Mouse (Mus musculus) macrophage (primary cell): ENCODE results near the gene Dlx4. TPM values are rescaled to one million over a fixed set of nuclear protein-coding genes. Genes with fewer than 3 reads are reported as not detected.

Source experiments
- H3K27ac ChIP-seq: fragments of 350-480 bp; formaldehyde crosslinking; 2 replicates; pipeline ENCODE4 v1.9.0; 2021
- H3K36me3 ChIP-seq: fragments of 350-480 bp; formaldehyde crosslinking; 2 replicates; pipeline ENCODE4 v1.9.0; 2021; ENCODE audit errors: inconsistent target
- H3K4me3 ChIP-seq: fragments of 350-480 bp; formaldehyde crosslinking; 2 replicates; pipeline ENCODE4 v1.9.0; 2021; ENCODE audit errors: inconsistent target
- H3K79me2 ChIP-seq: fragments of 350-480 bp; formaldehyde crosslinking; 2 replicates; pipeline ENCODE4 v1.9.0; 2021; ENCODE audit errors: inconsistent target
- WGBS: methylation state at CpG from one replicate; pipeline ENCODE4 v1.1.7; 2026; ENCODE audit warnings: inconsistent platforms; ENCODE audit not compliant: missing documents; 5-methylcytosine and 5-hydroxymethylcytosine counted together
- polyA plus RNA-seq: library from polyadenylated mRNA; stranded (reverse); fragments of 250-400 nt; gene quantifications from 3 replicates; pipeline ENCODE4 v1.2.4, GENCODE M21; 2018; ENCODE audit warnings: inconsistent platforms
- total RNA-seq, 78 experiments: library from RNA; depleted of rRNA; stranded (reverse); fragments of 250-400 nt; gene quantifications; 1 replicate in 9 of 78; 2 replicates in 24 of 78; 3 replicates in 43 of 78; 4 replicates in 2 of 78; pipeline ENCODE4 v1.2.4; 2018; ENCODE audit warnings: inconsistent platforms in 56 of 78

Dlx4 gene
- not detected for total RNA-seq (2018; cell fraction: chromatin; rRNA removed)
- total RNA-seq (2018; cell fraction: cytosol; rRNA removed): not detected
- total RNA-seq (2018; cell fraction: nucleus; rRNA removed): not detected
- not detected in 3 replicates for polyA plus RNA-seq

DNA sequence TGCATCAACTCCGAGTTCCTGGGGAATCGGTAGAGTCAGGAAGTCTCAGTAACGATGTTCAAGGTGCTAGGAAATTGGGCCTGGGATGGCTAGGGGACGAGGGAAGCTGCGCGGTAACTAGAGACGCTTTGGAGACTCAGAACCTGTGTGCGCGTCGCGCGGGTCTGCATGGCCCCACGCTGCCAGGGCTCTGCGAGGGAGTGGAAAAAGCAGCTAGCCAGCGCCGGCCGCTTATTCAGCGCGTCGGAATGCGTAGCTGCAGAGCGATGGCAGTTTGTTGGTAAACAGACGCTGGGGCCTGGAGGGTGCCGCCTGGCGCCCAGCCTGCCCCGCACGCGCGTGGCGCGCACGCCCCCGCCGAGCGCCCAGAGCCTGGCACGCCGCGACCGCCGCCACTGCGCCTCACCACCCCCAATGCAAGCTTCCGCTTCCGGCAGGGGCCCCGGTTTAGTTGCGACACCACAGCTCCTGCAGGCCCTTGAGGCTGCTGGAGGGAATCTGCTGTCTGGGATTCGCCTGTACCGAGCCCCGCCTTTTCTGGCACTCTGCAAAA lies at the start of gene Dlx4:
Gene Dlx4 (minus strand): TSS at position 413 of the 553 bp plus-strand sequence.
- no peaks in the 10 kb centered on the region for H3K79me2 ChIP-seq
- under 1% methylated on average over 48 of the region's 48 CpGs for WGBS
- H3K27ac ChIP-seq: no peak within 1 kb of the TSS

DNA sequence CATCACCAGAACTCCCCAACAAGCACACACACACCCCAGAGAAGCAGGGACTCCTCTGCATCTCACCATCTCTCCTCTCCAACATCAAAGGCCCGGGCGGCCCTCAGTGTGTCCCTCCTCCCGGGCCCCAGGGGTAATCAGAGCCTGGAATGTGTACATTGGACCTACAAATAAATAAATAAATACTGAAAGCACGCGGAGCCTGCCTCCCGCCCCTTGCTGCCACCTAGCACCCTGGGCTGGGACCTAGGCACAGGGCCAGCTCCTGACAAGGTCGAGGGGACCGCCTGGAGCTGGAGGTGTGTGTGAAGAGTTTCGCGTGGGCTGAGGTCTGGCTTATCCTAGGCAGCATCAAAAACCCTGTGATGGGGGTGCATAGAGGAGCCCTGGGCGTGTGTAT lies 43.8 kb upstream of the Dlx4 start:
- 66% methylated on average over 11 of the region's 11 CpGs for WGBS
- Histone ChIP-seq H3K79me2 (no peaks in the 10 kb centered on the region), H3K36me3 (no peaks in the 10 kb centered on the region), H3K27ac (no peak overlapping the region), H3K4me3 (no peak overlapping the region)

More for the DNA sequence above, at the start of gene Dlx4:
- Histone ChIP-seq H3K4me3 (no peak within 1 kb of the TSS; the same call in 1 of the 2 replicates), H3K36me3 (no peaks in the 10 kb centered on the region)

DNA sequence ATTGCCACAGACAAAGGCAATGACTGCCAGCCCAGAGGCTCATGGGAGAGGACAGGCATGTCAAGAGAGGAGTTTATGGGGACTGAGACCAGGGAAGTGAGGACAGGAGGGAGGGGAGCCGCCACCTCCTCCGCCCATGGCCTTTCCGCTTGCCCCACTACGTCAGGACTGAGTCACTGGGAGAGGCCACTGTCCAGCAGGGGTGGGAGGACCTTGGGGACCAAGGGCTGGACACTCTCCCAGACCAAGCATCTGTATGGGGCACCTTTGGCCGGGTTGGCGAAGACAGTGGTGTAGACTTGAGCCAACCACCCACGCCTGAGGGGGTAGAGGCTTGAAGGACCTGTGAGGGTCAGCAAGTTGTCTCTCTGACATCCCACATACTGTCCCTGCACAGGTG lies 40.8 kb upstream of the Dlx4 start:
- no peaks in the 10 kb centered on the region for H3K36me3 ChIP-seq
- H3K79me2 ChIP-seq: no peaks in the 10 kb centered on the region
- H3K27ac ChIP-seq: no peak overlapping the region
- WGBS: 95% methylated on average over 7 of the region's 7 CpGs
- no peak overlapping the region for H3K4me3 ChIP-seq

DNA sequence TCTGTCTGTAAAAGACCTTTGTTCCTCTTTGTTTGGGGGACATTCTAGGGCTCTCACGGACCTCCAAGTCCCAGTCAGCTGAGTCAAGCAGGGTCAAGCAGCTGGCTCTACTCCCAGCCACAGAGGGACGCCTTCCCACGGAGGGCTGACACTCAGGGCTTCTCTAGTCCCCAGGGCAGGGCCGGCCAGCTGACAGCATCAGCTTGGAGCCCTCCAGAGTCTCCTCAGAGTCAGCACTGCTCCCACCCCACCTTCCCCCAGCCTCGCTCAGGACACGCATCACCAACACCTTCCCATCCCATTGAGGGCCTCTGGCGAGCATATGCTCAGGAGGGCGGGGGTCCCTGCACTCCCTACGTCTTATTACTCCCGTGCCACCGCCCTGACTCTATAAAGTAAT lies 39.6 kb upstream of the Dlx4 start:
- Histone ChIP-seq H3K4me3 (no peak overlapping the region), H3K79me2 (no peaks in the 10 kb centered on the region), H3K36me3 (no peaks in the 10 kb centered on the region), H3K27ac (no peak overlapping the region)
- 59% methylated on average over 11 of the region's 11 CpGs for WGBS

DNA sequence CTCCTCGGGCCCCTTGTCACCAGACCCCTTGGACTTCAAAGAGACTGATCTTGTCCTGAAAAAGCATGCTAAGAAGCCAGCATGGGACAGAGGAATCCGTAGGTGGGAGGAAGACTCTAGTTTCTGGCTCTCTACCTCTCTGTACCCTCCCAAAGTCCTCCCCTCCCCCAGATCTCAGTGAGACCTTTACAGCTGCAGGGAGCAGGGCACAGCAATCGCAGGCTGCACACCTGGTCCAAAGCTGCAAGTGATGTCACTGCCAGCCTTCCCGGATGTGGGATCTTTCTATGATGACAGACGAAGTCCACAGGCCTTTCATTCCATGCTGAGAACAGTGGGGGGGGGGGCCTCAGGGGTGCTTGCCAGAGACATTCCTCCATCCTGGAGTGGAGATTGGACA lies 38.5 kb upstream of the Dlx4 start:
- Histone ChIP-seq H3K36me3 (no peaks in the 10 kb centered on the region), H3K79me2 (no peaks in the 10 kb centered on the region), H3K4me3 (no peak overlapping the region), H3K27ac (no peak overlapping the region)
- 84% methylated on average over 5 of the region's 5 CpGs for WGBS

DNA sequence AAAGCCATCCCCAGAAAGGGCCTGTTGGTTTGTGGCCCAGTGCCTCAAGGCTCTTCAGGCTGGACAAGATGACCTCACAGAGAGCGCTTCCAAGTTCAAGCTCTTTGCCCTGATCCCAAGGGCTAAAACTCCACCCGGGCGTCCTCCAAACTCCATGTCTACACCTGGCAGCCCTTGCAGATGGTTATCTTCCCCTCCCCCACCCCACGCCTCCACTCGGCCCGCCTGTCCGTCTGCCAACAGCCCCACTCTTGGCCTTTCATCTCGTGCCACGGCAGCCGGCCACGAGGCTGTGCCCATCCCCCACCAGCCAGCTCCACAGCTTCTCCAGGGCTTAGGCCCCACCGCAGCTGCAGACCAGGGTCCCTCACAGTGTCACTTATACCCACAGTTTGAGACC lies 33.2 kb upstream of the Dlx4 start:
- WGBS: 94% methylated on average over 12 of the region's 12 CpGs
- no peak overlapping the region for H3K4me3 ChIP-seq
- no peaks in the 10 kb centered on the region for H3K36me3 ChIP-seq
- H3K27ac ChIP-seq: no peak overlapping the region
- H3K79me2 ChIP-seq: no peaks in the 10 kb centered on the region

DNA sequence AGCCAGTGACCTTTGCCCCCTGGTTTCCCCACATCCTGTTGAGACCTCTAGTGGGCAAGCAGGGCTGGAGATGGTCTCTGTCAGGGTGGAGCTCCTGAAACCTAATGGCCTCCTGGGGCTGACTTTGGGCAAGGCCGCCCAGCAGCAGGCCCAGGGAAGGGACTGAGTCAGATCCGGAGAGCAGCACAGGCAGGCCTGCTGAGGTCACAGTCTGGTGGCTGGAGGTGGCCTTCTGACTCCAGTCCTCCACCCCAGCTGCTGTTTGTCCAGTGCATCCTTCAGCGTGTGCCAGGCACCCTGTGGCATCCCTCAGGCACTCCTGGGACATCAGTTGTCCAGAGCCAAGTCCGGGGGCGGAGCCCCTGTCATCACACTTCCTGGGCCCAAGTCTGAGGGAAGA lies 19.8 kb upstream of the Dlx4 start:
- 95% methylated on average over 5 of the region's 5 CpGs for WGBS

DNA sequence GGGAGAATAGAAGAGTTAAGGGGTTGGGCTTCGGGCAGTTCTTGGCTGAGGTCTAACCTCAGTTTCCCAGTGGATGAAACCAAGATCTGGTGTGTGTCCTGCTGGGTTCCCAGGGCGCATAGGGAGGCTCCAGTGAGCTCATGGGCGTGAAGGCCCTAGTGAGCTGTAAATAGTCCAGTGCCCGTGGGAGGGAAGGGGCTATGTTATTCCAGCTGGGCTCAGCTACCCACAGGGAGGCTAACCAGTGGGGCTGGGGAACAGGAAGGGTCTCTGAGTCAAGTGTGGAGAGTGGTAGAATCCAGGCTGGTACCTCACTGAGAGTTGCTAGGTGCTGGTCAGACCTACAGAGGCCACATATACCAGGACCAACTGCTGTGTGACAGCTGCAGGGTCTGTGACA lies 15.6 kb upstream of the Dlx4 start:
- Histone ChIP-seq H3K4me3 (no peak overlapping the region), H3K36me3 (no peaks in the 10 kb centered on the region), H3K79me2 (no peaks in the 10 kb centered on the region), H3K27ac (no peak overlapping the region)
- WGBS: 88% methylated on average over 4 of the region's 4 CpGs

More for the DNA sequence above, 19.8 kb upstream of the Dlx4 start:
- no peak overlapping the region for H3K27ac ChIP-seq
- no peaks in the 10 kb centered on the region for H3K79me2 ChIP-seq
- H3K4me3 ChIP-seq: no peak overlapping the region
- H3K36me3 ChIP-seq: no peaks in the 10 kb centered on the region

DNA sequence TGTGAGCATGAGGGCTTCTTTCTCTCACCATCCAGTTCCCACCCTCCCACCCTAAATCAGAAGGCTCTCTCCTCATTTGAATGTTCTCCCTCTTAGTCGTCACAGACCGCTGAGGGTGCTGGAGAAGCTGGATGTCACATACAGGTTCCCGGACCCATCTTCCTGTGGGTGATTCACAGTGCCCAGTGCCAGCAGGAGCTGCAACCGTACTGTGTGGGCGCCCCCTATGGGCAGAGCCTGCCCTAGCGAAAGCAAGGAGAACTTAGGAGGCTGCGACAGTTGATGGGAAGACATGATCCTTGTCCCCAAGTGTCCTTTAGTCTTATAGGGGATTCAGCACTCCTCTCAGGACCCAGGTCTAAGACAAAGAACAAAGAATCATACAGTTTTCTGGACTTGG lies 14.6 kb upstream of the Dlx4 start:
- Histone ChIP-seq H3K4me3 (no peak overlapping the region), H3K36me3 (no peaks in the 10 kb centered on the region), H3K27ac (no peak overlapping the region), H3K79me2 (no peaks in the 10 kb centered on the region)
- WGBS: 67% methylated on average over 7 of the region's 7 CpGs

DNA sequence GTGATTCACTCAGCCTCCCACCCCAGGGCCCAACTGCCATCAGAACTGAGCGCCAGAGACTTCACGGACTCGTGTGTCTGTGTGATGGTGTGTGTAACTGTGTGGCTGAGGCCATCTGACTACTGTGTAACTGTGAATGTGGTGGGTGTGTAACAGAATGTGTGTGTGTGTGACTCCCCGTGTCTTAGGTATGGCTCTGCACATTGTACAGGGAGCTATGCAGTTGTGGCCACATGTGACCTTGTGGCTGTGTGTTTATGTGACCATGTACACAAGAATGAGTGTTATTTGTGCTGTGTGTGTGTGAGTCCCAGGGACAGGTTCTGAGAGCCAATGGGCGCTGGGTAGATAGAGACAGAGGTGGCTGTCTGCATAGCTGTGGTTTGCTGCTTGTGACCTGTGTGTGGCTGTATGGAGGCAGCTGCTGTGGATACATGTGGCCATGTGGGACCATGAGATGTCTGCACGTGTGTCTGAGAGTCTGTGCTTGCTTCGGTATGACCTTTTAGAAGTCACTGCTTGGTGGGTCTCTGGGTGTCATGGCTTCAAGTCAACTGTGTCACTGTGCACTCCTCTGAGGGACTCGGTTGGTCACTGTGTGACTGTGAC lies 13.8 kb upstream of the Dlx4 start:
- H3K27ac ChIP-seq: no peak overlapping the region
- WGBS: 93% methylated on average over 8 of the region's 8 CpGs
- no peaks in the 10 kb centered on the region for H3K79me2 ChIP-seq

DNA sequence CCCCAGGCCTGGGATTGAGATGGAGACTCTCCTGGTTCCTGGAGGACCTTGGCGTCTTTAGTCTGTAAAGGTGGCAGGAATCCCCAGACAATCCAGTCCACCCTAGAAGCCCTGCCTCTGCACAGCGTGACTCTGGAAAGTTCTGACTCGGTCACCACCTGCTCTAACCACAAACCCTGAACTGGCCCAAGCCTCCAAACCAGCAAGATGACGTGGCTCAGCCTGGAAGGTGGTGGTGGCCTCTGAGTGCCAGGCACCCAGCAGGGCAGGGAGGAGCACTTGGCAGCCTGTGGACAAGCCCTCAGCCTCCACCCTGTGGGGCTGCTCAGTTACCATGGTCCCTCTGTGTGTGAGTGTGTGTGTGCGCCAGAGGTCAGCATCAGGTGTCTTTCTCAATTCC lies 11.8 kb upstream of the Dlx4 start:
- Histone ChIP-seq H3K27ac (no peak overlapping the region), H3K79me2 (no peaks in the 10 kb centered on the region), H3K4me3 (no peak overlapping the region), H3K36me3 (no peaks in the 10 kb centered on the region)
- 36% methylated on average over 5 of the region's 5 CpGs for whole genome bisulfite sequencing

More for the DNA sequence above, 13.8 kb upstream of the Dlx4 start:
- H3K4me3 ChIP-seq: no peak overlapping the region
- H3K36me3 ChIP-seq: no peaks in the 10 kb centered on the region

DNA sequence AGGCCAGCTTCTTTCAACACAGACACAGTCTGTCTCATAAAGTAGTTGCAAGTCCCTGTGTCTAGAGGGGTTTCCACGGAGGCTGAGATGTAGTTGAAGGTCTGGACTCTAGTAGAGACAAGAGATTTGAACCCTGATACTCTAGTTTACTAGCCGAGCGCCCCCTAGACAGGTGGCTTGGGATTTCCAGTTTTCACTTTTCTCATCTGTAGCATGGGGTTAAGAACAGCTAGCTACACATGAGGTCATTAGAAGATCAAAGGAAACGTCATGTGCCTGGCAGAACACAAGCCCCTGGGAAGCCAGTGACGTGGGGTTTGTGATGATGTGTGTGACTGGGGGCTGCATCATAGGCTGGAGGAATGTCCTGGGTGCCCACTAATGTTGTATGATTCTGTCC lies 11.3 kb upstream of the Dlx4 start:
- Histone ChIP-seq H3K27ac (no peak overlapping the region), H3K79me2 (no peaks in the 10 kb centered on the region), H3K4me3 (no peak overlapping the region), H3K36me3 (no peaks in the 10 kb centered on the region)
- WGBS: 60% methylated on average over 5 of the region's 5 CpGs

DNA sequence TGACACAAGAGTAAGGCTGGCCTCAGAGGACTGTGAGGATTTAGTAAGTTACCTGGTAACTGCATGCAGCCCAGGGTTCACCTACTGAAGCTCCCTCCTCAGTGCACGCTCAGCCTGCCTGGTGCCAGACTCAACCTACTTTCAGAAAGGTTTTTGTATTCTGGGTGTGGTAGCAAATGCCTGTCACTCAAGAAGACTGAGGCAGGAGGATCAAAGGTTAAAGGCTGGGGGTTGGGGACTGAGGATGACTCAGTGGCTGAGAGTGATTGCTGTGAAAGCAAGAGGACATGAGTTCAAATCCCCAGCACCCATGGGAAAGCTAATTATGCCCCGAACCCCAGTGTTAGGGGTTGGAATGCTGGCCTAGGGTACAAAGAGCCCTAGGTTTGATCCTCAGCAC lies 9.4 kb upstream of the Dlx4 start:
- H3K36me3 ChIP-seq: no peaks in the 10 kb centered on the region
- no peak overlapping the region for H3K4me3 ChIP-seq
- 97% methylated on average over 2 of the region's 2 CpGs for WGBS
- H3K79me2 ChIP-seq: no peaks in the 10 kb centered on the region
- no peak overlapping the region for H3K27ac ChIP-seq

DNA sequence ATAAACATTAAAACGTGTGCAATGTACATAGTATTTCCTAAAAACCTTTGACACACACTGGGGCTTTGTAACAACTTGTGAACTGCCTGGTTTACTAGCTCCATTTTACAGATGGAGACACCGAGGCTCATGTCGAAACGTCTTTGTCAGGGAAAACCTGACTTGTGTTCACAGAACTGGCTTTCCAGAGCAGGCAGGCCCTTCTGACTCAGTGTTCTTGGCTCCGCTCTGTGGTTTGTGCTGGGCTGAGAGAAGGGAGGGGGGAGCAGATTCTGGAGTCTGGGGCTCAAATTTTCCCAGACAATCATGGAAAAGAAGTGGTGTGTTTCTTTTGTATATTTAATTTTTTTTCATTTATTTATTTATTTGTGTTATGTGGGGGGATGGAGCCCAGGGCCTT lies 7.6 kb upstream of the Dlx4 start:
- H3K36me3 ChIP-seq: no peaks in the 10 kb centered on the region
- no peak overlapping the region for H3K27ac ChIP-seq
- WGBS: 92% methylated on average over 5 of the region's 5 CpGs
- no peaks in the 10 kb centered on the region for H3K79me2 ChIP-seq
- no peak overlapping the region for H3K4me3 ChIP-seq

DNA sequence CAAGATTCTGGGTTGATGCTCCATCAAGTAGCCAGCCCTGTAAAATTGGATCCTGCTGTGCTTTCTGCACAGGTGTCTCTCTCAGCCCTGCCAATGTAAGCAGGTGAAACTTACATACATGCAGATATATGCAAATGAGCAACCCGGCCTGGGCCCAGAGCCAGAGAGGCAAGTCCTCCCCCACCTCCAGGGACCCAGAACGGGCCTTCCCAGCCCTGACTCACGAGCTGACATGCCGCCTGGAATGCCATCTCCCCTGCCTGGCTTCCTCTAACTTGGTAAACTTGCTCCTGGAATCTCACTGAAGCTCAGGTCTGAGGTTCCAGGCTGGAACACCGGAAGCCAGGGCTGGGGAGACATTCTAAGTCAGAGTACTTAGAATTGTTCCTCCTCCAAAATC lies 7.1 kb upstream of the Dlx4 start:
- no peaks in the 10 kb centered on the region for H3K36me3 ChIP-seq
- no peak overlapping the region for H3K4me3 ChIP-seq
- H3K79me2 ChIP-seq: no peaks in the 10 kb centered on the region
- WGBS: 83% methylated on average over 5 of the region's 5 CpGs
- no peak overlapping the region for H3K27ac ChIP-seq
